Mouse (Mus musculus): ENCODE measurements around the gene Shroom3. TPM values are rescaled to one million over a fixed set of nuclear protein-coding genes. Genes with fewer than 3 reads are reported as not detected.

The Shroom3 gene
- polyA plus RNA-seq, 1 experiment: 0.38 TPM

- Histone ChIP-seq H3K27me3 (replicated peaks) (peaks cover 78% of the 10 kb centered on the region), H3K9me3 (0 out of 2 replicates have a peak, but pooled peaks cover 5% of the 10 kb centered on the region), H3K4me1 (peaks cover 7% of the 10 kb centered on the region), H3K36me3 (replicated peaks; ENCODE audit: low read length) (no peaks in the 10 kb centered on the region), H3K4me3 (replicated peaks) (no peak overlapping the region)
- TF ChIP-seq GATA1 (IDR thresholded peaks at IDR 0.05; ENCODE audit: borderline replicate concordance, low read length) (no peak), FLI1 (IDR thresholded peaks at IDR 0.05; ENCODE audit: low read length) (no peak)
Observed at GRCm38 (mm10) chr5:92961770-92962231, 278.6 kb downstream of the Shroom3 start.

- no peak for TF ChIP-seq FLI1 (IDR thresholded peaks at IDR 0.05; ENCODE audit: low read length)
- no peak for TF ChIP-seq GATA1 (IDR thresholded peaks at IDR 0.05; ENCODE audit: borderline replicate concordance, low read length)
- Histone ChIP-seq H3K36me3 (replicated peaks; ENCODE audit: low read length) (no peaks in the 10 kb centered on the region), H3K27me3 (replicated peaks) (peaks cover 69% of the 10 kb centered on the region), H3K4me3 (replicated peaks) (no peak overlapping the region), H3K9me3 (0 out of 2 replicates have a peak, but pooled peaks cover 5% of the 10 kb centered on the region), H3K4me1 (peaks cover 7% of the 10 kb centered on the region)
Observed at GRCm38 (mm10) chr5:92964691-92965090, 281.5 kb downstream of the Shroom3 start.

- Histone ChIP-seq H3K36me3 (replicated peaks; ENCODE audit: low read length) (no peaks in the 10 kb centered on the region), H3K27me3 (replicated peaks) (peaks cover 59% of the 10 kb centered on the region), H3K9me3 (0 out of 2 replicates have a peak, but pooled peaks cover 7% of the 10 kb centered on the region), H3K4me1 (peaks cover 7% of the 10 kb centered on the region), H3K4me3 (replicated peaks) (no peak overlapping the region)
- TF ChIP-seq FLI1 (IDR thresholded peaks at IDR 0.05; ENCODE audit: low read length) (no peak), GATA1 (IDR thresholded peaks at IDR 0.05; ENCODE audit: borderline replicate concordance, low read length) (no peak)
Observed at GRCm38 (mm10) chr5:92967143-92967542, 283.9 kb downstream of the Shroom3 start.

GRCm38 (mm10) chr5:92967906-92968305, 284.7 kb downstream of the Shroom3 start:
- no peak overlapping the region for H3K4me3 ChIP-seq (replicated peaks)
- TF ChIP-seq GATA1 (IDR thresholded peaks at IDR 0.05; ENCODE audit: borderline replicate concordance, low read length): no peak
- TF ChIP-seq FLI1 (IDR thresholded peaks at IDR 0.05; ENCODE audit: low read length): no peak

GRCm38 (mm10) chr5:92969443-92969842, 286.2 kb downstream of the Shroom3 start:
- H3K9me3 ChIP-seq: 0 out of 2 replicates have a peak, but pooled peaks cover 2% of the 10 kb centered on the region
- H3K27me3 ChIP-seq (replicated peaks): peaks cover 41% of the 10 kb centered on the region
- H3K36me3 ChIP-seq (replicated peaks; ENCODE audit: low read length): no peaks in the 10 kb centered on the region
- H3K4me1 ChIP-seq: peaks cover 5% of the 10 kb centered on the region
- no peak overlapping the region for H3K4me3 ChIP-seq (replicated peaks)
- no peak for TF ChIP-seq GATA1 (IDR thresholded peaks at IDR 0.05; ENCODE audit: borderline replicate concordance, low read length)
- no peak for TF ChIP-seq FLI1 (IDR thresholded peaks at IDR 0.05; ENCODE audit: low read length)

More at GRCm38 (mm10) chr5:92967906-92968305, 284.7 kb downstream of the Shroom3 start:
- H3K9me3 ChIP-seq: 0 out of 2 replicates have a peak, but pooled peaks cover 7% of the 10 kb centered on the region
- H3K4me1 ChIP-seq: peaks cover 7% of the 10 kb centered on the region
- peaks cover 51% of the 10 kb centered on the region for H3K27me3 ChIP-seq (replicated peaks)
- no peaks in the 10 kb centered on the region for H3K36me3 ChIP-seq (replicated peaks; ENCODE audit: low read length)

GRCm38 (mm10) chr5:92969926-92970325, 286.7 kb downstream of the Shroom3 start:
- TF ChIP-seq GATA1 (IDR thresholded peaks at IDR 0.05; ENCODE audit: borderline replicate concordance, low read length): no peak
- no peak for TF ChIP-seq FLI1 (IDR thresholded peaks at IDR 0.05; ENCODE audit: low read length)
- 0 out of 2 replicates have a peak, but pooled peaks cover 2% of the 10 kb centered on the region for H3K9me3 ChIP-seq
- H3K36me3 ChIP-seq (replicated peaks; ENCODE audit: low read length): no peaks in the 10 kb centered on the region
- H3K4me1 ChIP-seq: no peaks in the 10 kb centered on the region; the same call in 1 of the 2 replicates
- peaks cover 38% of the 10 kb centered on the region for H3K27me3 ChIP-seq (replicated peaks)
- no peak overlapping the region for H3K4me3 ChIP-seq (replicated peaks)

GRCm38 (mm10) chr5:92970480-92970879, 287.2 kb downstream of the Shroom3 start:
- Histone ChIP-seq H3K4me3 (replicated peaks) (no peak overlapping the region), H3K4me1 (no peaks in the 10 kb centered on the region; the same call in 1 of the 2 replicates), H3K27me3 (replicated peaks) (peaks cover 36% of the 10 kb centered on the region), H3K36me3 (replicated peaks; ENCODE audit: low read length) (no peaks in the 10 kb centered on the region), H3K9me3 (0 out of 2 replicates have a peak, but pooled peaks cover 2% of the 10 kb centered on the region)
- TF ChIP-seq GATA1 (IDR thresholded peaks at IDR 0.05; ENCODE audit: borderline replicate concordance, low read length): no peak
- TF ChIP-seq FLI1 (IDR thresholded peaks at IDR 0.05; ENCODE audit: low read length): no peak

GRCm38 (mm10) chr5:92980393-92980792, 297.2 kb downstream of the Shroom3 start:
- H3K4me1 ChIP-seq: no peaks in the 10 kb centered on the region
- TF ChIP-seq GATA1 (IDR thresholded peaks at IDR 0.05; ENCODE audit: borderline replicate concordance, low read length) (no peak), FLI1 (IDR thresholded peaks at IDR 0.05; ENCODE audit: low read length) (no peak)
- peaks cover 9% of the 10 kb centered on the region for H3K27me3 ChIP-seq (replicated peaks)
- H3K4me3 ChIP-seq (replicated peaks): no peak overlapping the region
- peaks cover 4% of the 10 kb centered on the region for H3K9me3 ChIP-seq
- no peaks in the 10 kb centered on the region for H3K36me3 ChIP-seq (replicated peaks; ENCODE audit: low read length)

- Histone ChIP-seq H3K9me3 (peaks cover 4% of the 10 kb centered on the region), H3K4me3 (replicated peaks) (no peak overlapping the region), H3K27me3 (replicated peaks) (peaks cover 10% of the 10 kb centered on the region), H3K4me1 (no peaks in the 10 kb centered on the region), H3K36me3 (replicated peaks; ENCODE audit: low read length) (no peaks in the 10 kb centered on the region)
- TF ChIP-seq FLI1 (IDR thresholded peaks at IDR 0.05; ENCODE audit: low read length) (no peak), GATA1 (IDR thresholded peaks at IDR 0.05; ENCODE audit: borderline replicate concordance, low read length) (no peak)
Observed at GRCm38 (mm10) chr5:92980862-92981261, 297.6 kb downstream of the Shroom3 start.

- Histone ChIP-seq H3K4me1 (no peaks in the 10 kb centered on the region), H3K4me3 (replicated peaks) (no peak overlapping the region), H3K27me3 (replicated peaks) (peaks cover 14% of the 10 kb centered on the region), H3K9me3 (peaks cover 4% of the 10 kb centered on the region), H3K36me3 (replicated peaks; ENCODE audit: low read length) (no peaks in the 10 kb centered on the region)
- no peak for TF ChIP-seq FLI1 (IDR thresholded peaks at IDR 0.05; ENCODE audit: low read length)
- TF ChIP-seq GATA1 (IDR thresholded peaks at IDR 0.05; ENCODE audit: borderline replicate concordance, low read length): no peak
Observed at GRCm38 (mm10) chr5:92982673-92983072, 299.4 kb downstream of the Shroom3 start.
